Mouse (Mus musculus): ENCODE results near the gene Cxcr5. TPM values are rescaled to one million over a fixed set of nuclear protein-coding genes. Genes with fewer than 3 reads are reported as not detected.

Gene Cxcr5
- polyA plus RNA-seq, 1 experiment from 2014 or later, result not detected

GRCm38 (mm10) chr9:44599616-44600015, 37.9 kb upstream of the Cxcr5 start:
- H3K27me3 ChIP-seq (replicated peaks), result no peaks in the 10 kb centered on the region
- peaks cover 2% of the 10 kb centered on the region; the same call in 1 of the 2 replicates for H3K36me3 ChIP-seq
- H3K9me3 ChIP-seq (replicated peaks), result no peaks in the 10 kb centered on the region
- no peak for ATAC-seq (ENCODE audit: insufficient number of reproducible peaks, low FRiP score)
- 17% methylated on average over 6 of the region's 6 CpGs for WGBS
- no peak overlapping the region for H3K27ac ChIP-seq (ENCODE audit: poor library complexity, severe bottlenecking)
- peak overlapping the region; percentile 56; the same call in 1 of the 2 replicates for H3K9ac ChIP-seq
- H3K4me3 ChIP-seq, result peak overlapping the region; percentile 38; the same call in 1 of the 2 replicates
- peak overlapping the region; percentile 83 for H3K4me2 ChIP-seq
- peaks cover 36% of the 10 kb centered on the region for H3K4me1 ChIP-seq (replicated peaks)

GRCm38 (mm10) chr9:44598899-44599495, 37.3 kb upstream of the Cxcr5 start:
- Histone ChIP-seq H3K4me1 (replicated peaks) (peaks cover 36% of the 10 kb centered on the region), H3K4me3 (peak overlapping the region; percentile 38), H3K36me3 (peaks cover 2% of the 10 kb centered on the region; the same call in 1 of the 2 replicates), H3K9me3 (replicated peaks) (no peaks in the 10 kb centered on the region), H3K27ac (ENCODE audit: poor library complexity, severe bottlenecking) (no peak overlapping the region), H3K27me3 (replicated peaks) (no peaks in the 10 kb centered on the region), H3K4me2 (peak overlapping the region; percentile 83), H3K9ac (peak overlapping the region; percentile 46; the same call in 1 of the 2 replicates)
- no peak for ATAC-seq (ENCODE audit: insufficient number of reproducible peaks, low FRiP score)
- 5% methylated on average over 18 of the region's 18 CpGs for WGBS

- Histone ChIP-seq H3K9me3 (replicated peaks) (no peaks in the 10 kb centered on the region), H3K4me2 (no peak overlapping the region), H3K9ac (no peak overlapping the region), H3K36me3 (peaks cover 2% of the 10 kb centered on the region; the same call in 1 of the 2 replicates), H3K27ac (ENCODE audit: poor library complexity, severe bottlenecking) (no peak overlapping the region), H3K27me3 (replicated peaks) (no peaks in the 10 kb centered on the region), H3K4me1 (replicated peaks) (peaks cover 32% of the 10 kb centered on the region), H3K4me3 (no peak overlapping the region)
- WGBS, result 72% methylated on average over 2 of the region's 2 CpGs
- no peak for ATAC-seq (ENCODE audit: insufficient number of reproducible peaks, low FRiP score)
Observed at GRCm38 (mm10) chr9:44597742-44598141, 36.1 kb upstream of the Cxcr5 start.

GRCm38 (mm10) chr9:44595537-44595930, 33.9 kb upstream of the Cxcr5 start:
- Histone ChIP-seq H3K27me3 (replicated peaks) (no peaks in the 10 kb centered on the region), H3K36me3 (no peaks in the 10 kb centered on the region)
- 87% methylated on average over 1 of the region's 1 CpGs for WGBS

GRCm38 (mm10) chr9:44594901-44595536, 33.3 kb upstream of the Cxcr5 start:
- no peak for ATAC-seq (ENCODE audit: insufficient number of reproducible peaks, low FRiP score)
- Histone ChIP-seq H3K27ac (ENCODE audit: poor library complexity, severe bottlenecking) (no peak overlapping the region), H3K4me1 (replicated peaks) (peaks cover 26% of the 10 kb centered on the region), H3K36me3 (no peaks in the 10 kb centered on the region), H3K4me3 (no peak overlapping the region), H3K27me3 (replicated peaks) (no peaks in the 10 kb centered on the region), H3K9ac (no peak overlapping the region), H3K4me2 (no peak overlapping the region), H3K9me3 (replicated peaks) (peaks cover 3% of the 10 kb centered on the region; the same call in 1 of the 2 replicates)
- WGBS, result 83% methylated on average over 9 of the region's 9 CpGs

More at GRCm38 (mm10) chr9:44595537-44595930, 33.9 kb upstream of the Cxcr5 start:
- Histone ChIP-seq H3K4me1 (replicated peaks) (peaks cover 30% of the 10 kb centered on the region), H3K9ac (no peak overlapping the region), H3K4me2 (no peak overlapping the region), H3K27ac (ENCODE audit: poor library complexity, severe bottlenecking) (no peak overlapping the region), H3K4me3 (no peak overlapping the region), H3K9me3 (replicated peaks) (peaks cover 3% of the 10 kb centered on the region; the same call in 1 of the 2 replicates)
- no peak for ATAC-seq (ENCODE audit: insufficient number of reproducible peaks, low FRiP score)

- no peaks in the 10 kb centered on the region for H3K27me3 ChIP-seq (replicated peaks)
- WGBS, result 71% methylated on average over 4 of the region's 4 CpGs
- no peaks in the 10 kb centered on the region for H3K36me3 ChIP-seq
Observed at GRCm38 (mm10) chr9:44593886-44594285, 32.2 kb upstream of the Cxcr5 start.

GRCm38 (mm10) chr9:44593221-44593620, 31.5 kb upstream of the Cxcr5 start:
- 81% methylated on average over 4 of the region's 4 CpGs for WGBS

More at GRCm38 (mm10) chr9:44593886-44594285, 32.2 kb upstream of the Cxcr5 start:
- Histone ChIP-seq H3K4me1 (replicated peaks) (peaks cover 15% of the 10 kb centered on the region), H3K4me2 (no peak overlapping the region), H3K9ac (no peak overlapping the region), H3K9me3 (replicated peaks) (peaks cover 3% of the 10 kb centered on the region; the same call in 1 of the 2 replicates), H3K4me3 (no peak overlapping the region), H3K27ac (ENCODE audit: poor library complexity, severe bottlenecking) (no peak overlapping the region)
- no peak for ATAC-seq (ENCODE audit: insufficient number of reproducible peaks, low FRiP score)

GRCm38 (mm10) chr9:44591595-44592188, 30.0 kb upstream of the Cxcr5 start:
- WGBS, result 59% methylated on average over 7 of the region's 7 CpGs
- H3K9ac ChIP-seq, result no peak overlapping the region
- H3K27ac ChIP-seq (ENCODE audit: poor library complexity, severe bottlenecking), result no peak overlapping the region
- H3K4me2 ChIP-seq, result no peak overlapping the region
- H3K36me3 ChIP-seq, result no peaks in the 10 kb centered on the region
- 0 out of 2 replicates have a peak, but pooled peaks cover 2% of the 10 kb centered on the region for H3K4me1 ChIP-seq (replicated peaks)
- no peak for ATAC-seq (ENCODE audit: insufficient number of reproducible peaks, low FRiP score)
- H3K9me3 ChIP-seq (replicated peaks), result peaks cover 3% of the 10 kb centered on the region; the same call in 1 of the 2 replicates
- H3K27me3 ChIP-seq (replicated peaks), result no peaks in the 10 kb centered on the region
- no peak overlapping the region for H3K4me3 ChIP-seq

More at GRCm38 (mm10) chr9:44593221-44593620, 31.5 kb upstream of the Cxcr5 start:
- Histone ChIP-seq H3K36me3 (no peaks in the 10 kb centered on the region), H3K4me1 (replicated peaks) (peaks cover 8% of the 10 kb centered on the region; the same call in 1 of the 2 replicates), H3K27me3 (replicated peaks) (no peaks in the 10 kb centered on the region), H3K9ac (no peak overlapping the region), H3K4me3 (no peak overlapping the region), H3K9me3 (replicated peaks) (peaks cover 3% of the 10 kb centered on the region; the same call in 1 of the 2 replicates), H3K27ac (ENCODE audit: poor library complexity, severe bottlenecking) (no peak overlapping the region), H3K4me2 (no peak overlapping the region)
- no peak for ATAC-seq (ENCODE audit: insufficient number of reproducible peaks, low FRiP score)

GRCm38 (mm10) chr9:44590969-44591368, 29.3 kb upstream of the Cxcr5 start:
- no peak for ATAC-seq (ENCODE audit: insufficient number of reproducible peaks, low FRiP score)
- H3K9ac ChIP-seq, result no peak overlapping the region
- 27% methylated on average over 2 of the region's 2 CpGs for WGBS
- no peaks in the 10 kb centered on the region for H3K27me3 ChIP-seq (replicated peaks)
- H3K27ac ChIP-seq (ENCODE audit: poor library complexity, severe bottlenecking), result no peak overlapping the region
- peaks cover 3% of the 10 kb centered on the region; the same call in 1 of the 2 replicates for H3K9me3 ChIP-seq (replicated peaks)
- H3K36me3 ChIP-seq, result no peaks in the 10 kb centered on the region
- no peaks in the 10 kb centered on the region for H3K4me1 ChIP-seq (replicated peaks)
- no peak overlapping the region for H3K4me2 ChIP-seq
- no peak overlapping the region for H3K4me3 ChIP-seq

GRCm38 (mm10) chr9:44589095-44589494, 27.4 kb upstream of the Cxcr5 start:
- H3K9me3 ChIP-seq (replicated peaks), result peaks cover 4% of the 10 kb centered on the region
- H3K4me1 ChIP-seq (replicated peaks), result no peaks in the 10 kb centered on the region
- no peak overlapping the region for H3K4me2 ChIP-seq
- H3K27ac ChIP-seq (ENCODE audit: poor library complexity, severe bottlenecking), result no peak overlapping the region
- no peak for ATAC-seq (ENCODE audit: insufficient number of reproducible peaks, low FRiP score)
- H3K36me3 ChIP-seq, result no peaks in the 10 kb centered on the region
- no peak overlapping the region for H3K4me3 ChIP-seq
- H3K27me3 ChIP-seq (replicated peaks), result no peaks in the 10 kb centered on the region
- no peak overlapping the region for H3K9ac ChIP-seq

- no peak overlapping the region for H3K27ac ChIP-seq (ENCODE audit: poor library complexity, severe bottlenecking)
- no peak overlapping the region for H3K9ac ChIP-seq
- no peak for ATAC-seq (ENCODE audit: insufficient number of reproducible peaks, low FRiP score)
- H3K9me3 ChIP-seq (replicated peaks), result peaks cover 8% of the 10 kb centered on the region
- no peaks in the 10 kb centered on the region for H3K36me3 ChIP-seq
- WGBS, result 46% methylated on average over 9 of the region's 9 CpGs
- no peaks in the 10 kb centered on the region for H3K27me3 ChIP-seq (replicated peaks)
- no peak overlapping the region for H3K4me2 ChIP-seq
- H3K4me3 ChIP-seq, result no peak overlapping the region
- H3K4me1 ChIP-seq (replicated peaks), result no peaks in the 10 kb centered on the region
Observed at GRCm38 (mm10) chr9:44588605-44589004, 26.9 kb upstream of the Cxcr5 start.
